Mouse (Mus musculus) bone marrow macrophage, adult 2 months (primary cell): ENCODE results near the gene Dmbx1. TPM values are rescaled to one million over a fixed set of nuclear protein-coding genes. Genes with fewer than 3 reads are reported as not detected.

Experiments
- H3K27ac ChIP-seq: 2 replicates; pipeline ENCODE4 v1.5.1; 2012; ENCODE audit warnings: low read depth, low read length; ENCODE audit not compliant: insufficient read depth
- H3K4me1 ChIP-seq: 2 replicates; pipeline ENCODE4 v1.6.1; 2012; ENCODE audit warnings: low read length; ENCODE audit not compliant: control insufficient read depth, insufficient read depth
- H3K4me3 ChIP-seq: 2 replicates; pipeline ENCODE4 v1.5.1; 2012; ENCODE audit warnings: mild to moderate bottlenecking, low read length, moderate library complexity; ENCODE audit not compliant: insufficient read depth
- CTCF ChIP-seq: IDR thresholded peaks from 2 replicates; pipeline ENCODE4 v1.5.1; 2012; ENCODE audit warnings: low read depth, mild to moderate bottlenecking, low read length, moderate library complexity
- POLR2A ChIP-seq: IDR thresholded peaks from 2 replicates; pipeline ENCODE4 v1.6.1; 2012; ENCODE audit warnings: mild to moderate bottlenecking, low read depth, low read length, borderline replicate concordance
- polyA plus RNA-seq: library from polyadenylated mRNA; stranded (reverse); fragments of >200 nt; gene quantifications from 2 replicates; pipeline ENCODE4 v1.2.4, GENCODE M21; 2012; ENCODE audit not compliant: missing spikeins, insufficient read depth, insufficient read length

The Dmbx1 gene
- polyA plus RNA-seq, 1 experiment, result not detected

GRCm38 (mm10) chr4:115922688-115923087 is 17.0 kb downstream of the Dmbx1 start:
- H3K27ac ChIP-seq, result no peak overlapping the region
- H3K4me3 ChIP-seq, result no peak overlapping the region
- TF ChIP-seq POLR2A (no peak), CTCF (no peak)
- no peaks in the 10 kb centered on the region for H3K4me1 ChIP-seq

GRCm38 (mm10) chr4:115919911-115920310 is 19.8 kb downstream of the Dmbx1 start:
- Histone ChIP-seq H3K4me3 (no peak overlapping the region), H3K27ac (no peak overlapping the region), H3K4me1 (no peaks in the 10 kb centered on the region)
- TF ChIP-seq CTCF (no peak), POLR2A (no peak)

- TF ChIP-seq CTCF, result no peak
- no peak for TF ChIP-seq POLR2A
- H3K27ac ChIP-seq, result no peak overlapping the region
- no peak overlapping the region for H3K4me3 ChIP-seq
- no peaks in the 10 kb centered on the region for H3K4me1 ChIP-seq
These were observed 28.1 kb downstream of the Dmbx1 start for GRCm38 (mm10) chr4:115911586-115911985.

- TF ChIP-seq POLR2A (no peak), CTCF (no peak)
- no peak overlapping the region for H3K27ac ChIP-seq
These were observed 31.1 kb downstream of the Dmbx1 start for GRCm38 (mm10) chr4:115908641-115909040.

GRCm38 (mm10) chr4:115907994-115908393 is 31.7 kb downstream of the Dmbx1 start:
- no peak overlapping the region for H3K4me3 ChIP-seq
- TF ChIP-seq CTCF (no peak), POLR2A (no peak)
- no peaks in the 10 kb centered on the region for H3K4me1 ChIP-seq
- no peak overlapping the region for H3K27ac ChIP-seq

More at GRCm38 (mm10) chr4:115908641-115909040, 31.1 kb downstream of the Dmbx1 start:
- Histone ChIP-seq H3K4me1 (no peaks in the 10 kb centered on the region), H3K4me3 (no peak overlapping the region)

GRCm38 (mm10) chr4:115906791-115907190 is 32.9 kb downstream of the Dmbx1 start:
- Histone ChIP-seq H3K4me3 (no peak overlapping the region), H3K27ac (no peak overlapping the region), H3K4me1 (no peaks in the 10 kb centered on the region)
- TF ChIP-seq CTCF, result no peak
- TF ChIP-seq POLR2A, result no peak

GRCm38 (mm10) chr4:115905701-115906100 is 34.0 kb downstream of the Dmbx1 start:
- H3K4me3 ChIP-seq, result no peak overlapping the region
- no peak overlapping the region for H3K27ac ChIP-seq
- TF ChIP-seq POLR2A (no peak), CTCF (no peak)
- H3K4me1 ChIP-seq, result no peaks in the 10 kb centered on the region

- Histone ChIP-seq H3K4me1 (no peaks in the 10 kb centered on the region), H3K27ac (no peak overlapping the region), H3K4me3 (no peak overlapping the region)
- TF ChIP-seq CTCF (no peak), POLR2A (no peak)
These were observed 35.4 kb downstream of the Dmbx1 start for GRCm38 (mm10) chr4:115904375-115904774.

- Histone ChIP-seq H3K4me3 (no peak overlapping the region), H3K4me1 (no peaks in the 10 kb centered on the region), H3K27ac (no peak overlapping the region)
- TF ChIP-seq POLR2A (no peak), CTCF (peak; percentile 64)
These were observed 36.9 kb downstream of the Dmbx1 start for GRCm38 (mm10) chr4:115902816-115903215.

GRCm38 (mm10) chr4:115897901-115898631 is 41.7 kb downstream of the Dmbx1 start:
- no peaks in the 10 kb centered on the region for H3K4me1 ChIP-seq
- no peak overlapping the region for H3K27ac ChIP-seq
- no peak for TF ChIP-seq CTCF
- peak overlapping the region; percentile 3; the same call in 1 of the 2 replicates for H3K4me3 ChIP-seq
